Mouse (Mus musculus) lung, postnatal 4 days (tissue): ENCODE measurements at regions not wholly inside any gene's neighbourhood (a gene's known extent, or its start where the extent isn't known, plus 50 kb on each side); places are given as distances from the start of the nearest gene placed in this dataset.
A peak's percentile ranks its signal among the peaks of the same experiment; 100 is the strongest.

Experiments used
- DNase-seq, 2 experiments: peaks; one replicate each; pipeline ENCODE4 v3.0.0; 2021

DNA sequence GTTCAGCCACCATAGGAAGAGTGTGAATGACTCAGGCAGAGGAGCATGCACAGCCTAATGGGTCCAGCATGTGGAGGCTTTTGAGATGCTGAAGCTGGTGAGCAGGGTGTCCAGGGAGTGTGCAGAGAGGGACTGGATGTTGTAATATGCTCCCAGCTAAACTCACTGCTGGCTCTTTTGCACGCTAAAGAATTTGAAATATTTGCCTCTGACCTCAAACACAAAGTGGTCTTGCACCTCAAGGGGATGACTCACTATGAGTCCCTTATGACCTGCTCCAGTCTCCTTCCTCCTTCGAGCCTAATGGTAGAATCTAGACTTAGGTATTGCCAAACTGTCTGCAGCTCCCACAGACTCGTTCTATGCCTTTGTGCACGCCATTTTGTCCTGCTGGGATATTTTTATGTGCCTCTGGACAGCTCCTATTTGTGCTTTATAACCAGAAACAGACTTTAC is 55.0 kb upstream of the Slit3 start:
- no peak for DNase-seq

DNA sequence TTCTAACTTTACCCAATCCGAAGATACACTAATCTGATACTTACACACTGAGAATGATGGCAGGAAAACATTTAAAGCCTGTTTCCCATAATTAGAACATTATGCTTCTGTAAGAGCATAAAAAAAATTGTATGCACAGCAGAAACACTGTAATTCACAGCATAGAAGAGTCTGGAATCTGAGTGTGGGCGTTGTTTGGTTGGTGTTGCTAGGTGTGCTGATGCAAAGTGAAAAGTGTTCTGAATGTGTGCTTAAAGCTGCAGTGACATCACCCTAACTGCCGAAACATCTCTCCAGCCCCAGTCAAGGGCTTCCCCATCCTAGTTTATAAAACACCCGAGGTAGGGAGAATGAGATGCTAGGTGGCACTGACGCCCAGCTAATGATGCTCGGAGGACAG is 63.2 kb upstream of the Slit3 start:
- DNase-seq = no peak

DNA sequence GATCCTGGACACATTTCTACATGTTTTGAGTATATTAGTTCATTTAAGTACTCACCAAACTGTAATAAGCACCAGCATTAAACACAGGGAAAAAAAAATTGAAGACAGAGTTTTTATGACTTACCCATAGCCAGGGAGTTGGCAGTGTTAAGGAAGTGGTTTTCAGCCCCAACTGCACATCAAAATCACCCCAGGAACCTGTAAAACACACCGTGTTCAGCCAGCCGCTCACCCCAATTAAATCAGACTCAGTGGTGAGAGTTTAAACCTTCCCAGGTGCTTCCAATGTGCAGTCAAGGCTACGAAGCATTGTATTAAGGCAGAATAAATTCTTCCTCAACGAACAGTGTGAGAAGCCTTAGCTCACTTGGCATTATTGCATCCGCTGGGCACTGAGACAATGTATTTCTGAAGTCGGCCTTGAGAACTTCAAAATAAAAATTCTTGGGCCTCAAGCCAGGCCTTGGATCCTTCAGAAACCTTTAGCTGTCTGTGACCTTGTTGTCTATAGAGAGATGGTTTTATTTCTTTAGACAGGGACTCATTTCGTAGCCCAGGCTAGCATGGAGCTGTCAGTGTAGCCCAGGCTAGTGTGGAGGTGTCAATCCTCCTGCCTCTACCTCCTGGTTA is 65.4 kb upstream of the Slit3 start:
- peak in 1 of 2 experiments; percentile 6 for DNase-seq

DNA sequence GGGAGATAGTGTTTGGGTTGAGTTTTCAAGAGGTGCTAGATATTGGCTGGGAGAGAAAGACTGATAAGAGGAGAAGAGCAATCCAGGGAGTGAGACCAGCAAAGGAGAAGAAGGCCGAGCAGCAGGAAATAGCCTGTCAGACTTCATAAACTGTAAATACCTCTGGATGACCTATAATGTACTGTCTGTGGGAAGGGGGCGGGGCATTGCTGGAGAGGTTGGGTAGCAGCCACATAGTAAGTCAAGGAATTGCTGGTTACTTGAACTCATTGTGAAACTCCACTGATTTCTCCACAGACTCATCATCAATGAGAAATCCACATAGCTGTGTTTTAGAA is 67.4 kb upstream of the Slit3 start:
- DNase-seq = peak; percentile 46 to 79

DNA sequence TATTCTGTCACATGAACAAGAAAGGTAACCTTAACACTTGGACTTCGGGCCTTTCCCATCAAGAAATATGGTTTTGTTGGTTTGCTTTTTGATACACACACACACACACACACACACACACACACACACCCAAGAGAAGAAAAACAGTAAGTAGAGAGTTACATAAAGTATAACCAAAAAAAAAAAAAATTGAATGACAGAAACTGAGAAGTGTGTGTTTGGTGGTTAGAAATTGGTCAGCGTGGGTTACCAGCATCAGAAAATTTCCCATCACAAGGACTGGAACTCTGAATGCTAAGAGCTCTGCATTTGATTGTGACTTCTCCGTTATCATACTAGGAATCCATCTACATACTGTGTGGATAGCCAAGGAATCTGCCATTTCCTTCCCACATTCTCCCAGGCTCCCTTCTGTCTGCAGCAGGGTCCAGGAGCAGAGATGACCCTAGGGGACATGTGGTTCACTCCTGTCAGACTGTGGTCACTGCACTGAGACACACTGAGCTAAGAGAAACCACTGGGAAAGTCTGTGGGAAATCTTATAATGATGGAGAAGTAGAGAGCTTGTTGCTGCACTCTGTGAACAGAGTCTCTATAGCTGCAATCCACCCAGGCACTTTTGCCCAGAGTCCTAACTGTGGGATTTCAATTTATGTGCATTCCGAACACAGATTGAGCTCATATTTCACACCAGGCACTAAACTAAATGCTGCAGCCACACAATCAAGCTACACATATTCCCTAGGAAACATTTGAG is 68.0 kb upstream of the Slit3 start:
- peak in 1 of 2 experiments; percentile 6 for DNase-seq

DNA sequence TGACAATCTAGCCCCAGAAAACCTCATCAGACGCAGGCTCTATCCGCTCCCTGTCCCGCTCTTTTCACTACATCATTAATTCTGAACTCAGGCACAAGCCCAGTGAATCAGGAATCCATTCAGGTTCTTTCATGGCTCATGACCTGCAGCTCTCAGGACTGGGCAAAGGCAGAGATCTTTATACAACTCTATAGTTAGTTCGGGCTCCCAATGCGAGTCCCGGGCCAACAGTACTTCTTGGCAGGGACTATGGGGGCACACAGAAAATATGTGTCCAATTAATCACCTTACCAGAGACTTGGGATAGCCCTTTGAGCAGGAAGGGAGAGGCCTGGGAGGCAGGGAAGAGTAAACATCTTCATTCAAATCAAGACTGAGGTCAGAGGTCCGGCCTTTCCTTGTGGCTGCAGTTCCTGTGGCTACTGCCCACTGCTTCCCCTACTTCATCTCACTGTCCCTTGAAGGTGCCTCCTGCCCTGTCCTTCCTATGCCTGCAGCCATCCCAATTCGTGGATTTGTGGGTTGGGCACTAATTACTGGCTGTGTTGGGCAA is 71.3 kb upstream of the Slit3 start:
- peak; percentile 30 to 57 for DNase-seq

DNA sequence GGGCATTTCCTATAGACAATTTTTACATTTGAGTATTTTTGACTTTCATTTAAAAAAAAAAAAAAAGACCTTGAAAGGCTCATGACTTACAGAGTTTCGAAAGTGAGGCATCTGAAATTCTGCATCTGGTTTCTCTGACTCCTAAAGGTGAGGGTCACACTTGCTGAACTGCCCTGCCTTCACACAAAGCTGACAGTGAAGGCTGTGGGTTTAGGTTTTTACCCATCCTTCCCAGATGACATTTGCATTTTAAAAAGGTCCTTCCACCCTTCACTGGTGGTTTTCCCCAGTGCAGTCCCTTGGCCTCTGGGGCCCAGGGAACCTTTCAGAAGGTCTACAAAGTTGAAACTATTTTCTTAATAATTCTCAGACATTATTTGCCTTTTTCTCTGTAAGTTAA is 76.4 kb upstream of the Slit3 start:
- no peak for DNase-seq

DNA sequence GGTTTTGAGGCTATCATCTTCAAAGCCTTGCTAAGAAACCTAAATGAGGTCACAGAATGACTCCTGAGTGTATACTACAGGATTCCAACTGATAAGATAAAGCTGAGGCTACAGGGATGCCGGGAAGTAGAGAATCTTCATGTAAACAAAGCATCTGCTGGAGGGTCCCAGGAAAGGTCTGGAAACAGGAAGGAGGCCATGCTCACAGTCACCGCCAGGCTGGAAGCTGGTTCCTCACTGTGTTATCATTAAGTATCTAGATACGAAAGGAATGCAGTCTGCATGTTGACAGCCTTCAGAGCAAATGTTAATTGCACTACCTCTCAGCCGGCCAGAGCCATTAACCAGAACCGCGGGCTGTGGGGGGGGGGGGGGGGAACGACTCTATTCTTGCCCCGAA is 96.6 kb upstream of the Slit3 start:
- peak in 1 of 2 experiments; percentile 33 for DNase-seq

DNA sequence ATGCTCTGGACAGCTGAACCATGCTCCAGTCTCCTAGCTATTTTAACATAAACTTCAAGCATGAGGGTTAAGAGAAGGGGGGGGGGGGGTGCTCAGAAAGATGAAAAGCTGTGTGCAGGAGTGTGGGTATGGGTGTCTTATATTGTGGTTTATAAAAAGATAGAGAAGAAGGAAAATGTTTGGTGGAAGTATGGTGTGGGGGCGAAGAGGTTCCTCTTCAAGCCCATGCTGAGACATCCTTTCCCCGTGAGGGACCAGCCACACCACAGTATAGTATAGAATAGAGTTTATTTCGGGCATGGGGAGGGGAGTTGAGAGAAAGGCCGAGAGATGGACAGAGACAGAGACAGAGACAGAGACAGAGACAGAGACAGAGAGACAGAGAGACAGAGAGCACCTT is 97.2 kb upstream of the Slit3 start:
- DNase-seq = no peak

DNA sequence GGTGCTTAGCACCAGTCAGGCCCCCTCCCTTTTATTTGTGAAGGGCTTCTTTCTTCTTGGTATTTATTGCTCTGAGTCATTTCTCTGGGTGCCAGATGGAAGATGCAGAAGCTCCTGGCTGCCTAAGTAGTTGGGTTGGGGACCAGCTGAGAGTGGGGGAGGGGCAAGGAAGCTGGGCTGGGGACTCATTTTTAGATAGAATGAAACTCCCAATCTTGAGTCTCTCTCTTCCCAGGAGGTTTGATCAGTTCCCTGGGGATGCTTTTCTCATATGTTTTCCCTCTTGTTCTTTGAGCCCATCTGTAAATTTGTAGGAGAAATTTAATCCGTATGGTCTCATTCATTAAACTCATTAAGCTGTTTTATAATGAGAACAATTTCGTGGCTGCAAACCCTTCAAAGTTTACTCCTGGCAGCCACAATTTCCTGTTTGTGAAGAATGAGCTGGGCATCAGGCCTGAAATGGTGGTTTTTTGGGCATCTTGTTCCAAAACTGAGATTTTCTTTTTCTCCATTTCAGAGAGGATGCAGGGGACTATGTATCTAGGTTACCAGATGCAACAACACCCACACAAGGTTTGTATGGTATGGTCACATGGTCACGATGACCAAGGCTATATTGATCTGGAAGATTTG is 98.9 kb upstream of the Slit3 start:
- DNase-seq = no peak

DNA sequence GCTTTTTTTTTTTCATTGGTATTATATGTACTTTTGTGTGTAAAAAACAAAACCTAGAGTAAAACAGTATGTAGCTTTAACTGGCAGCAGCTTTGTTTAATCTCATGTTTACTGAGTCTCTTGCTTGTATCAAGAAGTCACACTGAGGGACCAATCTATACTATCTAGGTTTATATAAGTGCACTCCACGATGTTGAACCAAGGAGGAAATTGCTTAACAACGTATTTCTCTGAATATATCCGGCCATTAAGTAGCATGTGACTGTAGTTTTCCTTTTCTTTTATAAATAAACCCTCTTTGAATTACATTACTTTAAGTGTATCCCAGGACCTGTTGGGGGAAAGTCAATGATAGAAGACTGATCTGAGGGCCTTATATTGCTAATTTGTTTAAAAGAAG is 104.0 kb upstream of the Slit3 start:
- DNase-seq = no peak

DNA sequence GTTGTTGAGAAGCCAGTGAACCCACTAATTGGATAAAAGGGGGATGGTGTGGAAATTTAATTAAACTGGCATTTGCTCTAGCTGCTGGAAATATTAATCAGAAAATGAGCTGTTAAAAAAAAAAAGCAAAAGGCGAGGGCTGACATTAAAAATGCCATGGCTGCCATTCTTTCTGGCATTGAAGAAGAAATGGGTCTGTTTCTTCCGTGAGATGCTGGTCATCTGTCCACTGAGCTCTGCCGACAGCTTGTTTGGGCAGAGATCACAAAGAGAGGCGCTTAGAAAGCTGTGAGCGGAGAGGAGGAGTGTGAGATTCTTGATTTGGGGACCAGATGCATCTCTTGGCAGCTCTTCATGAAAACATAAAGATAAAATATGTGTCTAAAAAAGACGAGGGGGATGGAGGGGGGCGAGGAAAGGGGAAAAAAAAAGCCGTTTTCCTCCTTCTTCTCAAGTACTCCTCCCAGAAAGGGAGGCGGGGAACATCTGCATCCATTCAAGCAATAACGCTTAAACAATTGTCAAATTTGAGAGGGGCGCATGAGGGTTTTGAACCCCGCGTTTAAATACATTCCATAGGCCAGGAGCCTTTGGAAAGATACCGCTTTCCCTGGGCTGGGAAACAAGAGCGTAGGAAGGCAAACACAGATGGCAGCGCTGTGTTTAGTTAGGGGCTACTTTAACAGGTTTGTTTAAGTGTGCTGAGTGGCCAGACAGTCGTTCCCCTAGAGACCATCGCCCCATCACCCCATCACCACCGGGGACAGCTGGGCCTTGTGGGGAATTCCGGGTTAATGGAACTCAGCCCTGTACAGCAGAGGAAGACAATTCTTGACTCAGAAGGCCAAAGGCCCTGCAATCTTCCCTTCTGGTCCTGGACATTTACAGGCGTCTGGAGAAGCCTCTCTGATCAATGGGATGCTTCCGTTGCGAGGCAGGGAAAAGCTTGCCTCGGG is 109.2 kb upstream of the Slit3 start:
- peak in 1 of 2 experiments; percentile 31 for DNase-seq

DNA sequence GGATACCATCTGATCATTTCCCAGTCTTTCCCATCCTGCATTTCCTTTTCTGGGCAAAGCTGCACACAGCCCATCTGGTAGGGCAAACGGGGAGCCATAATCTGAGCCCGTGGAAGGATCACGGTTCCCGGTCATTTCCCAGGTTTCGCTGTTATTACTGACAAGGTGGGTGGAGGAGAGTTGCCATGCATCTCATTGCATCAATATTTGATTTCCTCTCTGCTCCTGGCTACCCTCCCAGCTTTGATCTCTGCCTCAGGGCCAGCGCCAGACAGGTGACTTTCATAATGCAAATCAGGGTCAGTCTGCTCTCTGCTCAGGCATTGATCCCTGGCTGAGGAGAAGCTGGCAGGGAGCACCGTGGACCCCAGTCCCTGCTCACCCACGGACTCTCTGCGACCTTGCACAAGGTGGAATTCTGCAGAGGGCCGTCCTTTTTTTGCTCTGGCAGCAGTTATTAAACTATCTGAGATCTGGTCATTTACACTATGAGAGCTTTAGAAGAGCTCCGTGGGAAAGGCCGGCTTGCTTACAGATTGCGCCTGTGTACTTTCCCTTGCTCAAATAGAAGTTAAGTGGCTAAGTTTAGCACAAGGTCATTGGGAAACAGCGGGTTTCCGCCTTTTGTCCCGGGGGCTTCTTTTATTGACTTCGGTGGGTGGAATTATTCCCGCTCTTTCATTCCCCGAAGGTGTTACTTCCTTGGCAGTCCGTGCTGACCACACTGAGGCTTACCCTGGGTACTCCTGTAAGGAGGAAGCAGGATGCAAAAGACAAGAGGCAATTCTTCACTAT is 114.1 kb upstream of the Slit3 start:
- peak; percentile 60 to 66 for DNase-seq

DNA sequence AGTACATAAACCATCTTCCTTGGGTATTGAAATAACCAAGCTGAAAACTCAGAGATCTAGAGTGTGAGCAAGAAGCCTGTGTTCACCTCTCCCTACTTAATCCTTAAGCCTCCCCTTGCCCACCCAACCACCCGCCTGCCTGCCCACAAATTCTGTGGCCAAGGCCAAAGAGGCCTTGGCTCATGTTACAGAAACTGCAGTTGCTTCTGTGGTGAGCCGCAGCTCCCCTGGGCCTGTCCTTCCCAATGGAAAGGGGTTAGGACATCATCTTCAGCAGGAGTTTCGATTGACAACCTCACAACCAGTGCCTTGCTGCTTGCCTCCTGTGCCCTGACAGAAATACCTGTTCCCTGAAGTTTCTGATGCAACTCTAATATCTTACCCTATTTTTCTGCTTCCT is 115.9 kb upstream of the Slit3 start:
- no peak for DNase-seq

DNA sequence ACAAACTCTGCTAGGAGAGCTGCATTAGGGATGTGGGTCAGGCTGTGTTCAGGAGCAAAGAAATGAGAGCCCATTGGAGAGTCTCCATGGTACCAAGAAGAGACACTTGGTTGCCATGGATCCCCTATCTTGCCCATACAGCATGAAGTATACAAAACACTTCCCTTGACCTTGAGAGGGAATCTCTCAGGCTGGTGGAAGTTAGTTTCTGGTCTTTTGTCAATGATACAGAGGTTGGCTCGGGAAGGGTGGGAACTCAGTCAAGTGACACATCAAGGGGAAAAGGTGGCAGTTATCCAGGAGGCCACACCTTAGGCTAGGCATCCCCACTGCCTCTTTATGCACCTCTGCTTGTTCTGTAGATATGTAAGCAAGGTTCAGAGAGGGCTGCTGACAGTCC is 116.6 kb upstream of the Slit3 start:
- DNase-seq = no peak

DNA sequence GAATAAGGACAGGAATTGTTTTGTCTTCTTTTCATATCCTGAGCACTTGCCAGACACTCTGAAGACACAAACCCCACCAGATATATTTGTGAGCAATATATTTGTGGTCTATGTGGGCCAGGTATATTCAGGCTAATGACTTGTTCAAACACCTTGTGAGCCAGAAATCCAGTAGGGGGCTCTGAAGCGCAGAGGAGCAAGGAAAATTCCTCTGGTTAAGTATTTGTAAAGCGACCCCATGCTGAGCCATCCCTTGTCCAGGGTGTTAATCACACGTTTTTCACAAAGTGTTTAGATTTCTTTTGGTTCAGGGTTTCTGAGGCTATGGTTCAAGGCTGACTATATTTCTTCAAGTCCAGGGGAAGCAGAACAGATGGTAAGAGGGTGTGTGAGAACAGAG is 117.1 kb upstream of the Slit3 start:
- DNase-seq = no peak

DNA sequence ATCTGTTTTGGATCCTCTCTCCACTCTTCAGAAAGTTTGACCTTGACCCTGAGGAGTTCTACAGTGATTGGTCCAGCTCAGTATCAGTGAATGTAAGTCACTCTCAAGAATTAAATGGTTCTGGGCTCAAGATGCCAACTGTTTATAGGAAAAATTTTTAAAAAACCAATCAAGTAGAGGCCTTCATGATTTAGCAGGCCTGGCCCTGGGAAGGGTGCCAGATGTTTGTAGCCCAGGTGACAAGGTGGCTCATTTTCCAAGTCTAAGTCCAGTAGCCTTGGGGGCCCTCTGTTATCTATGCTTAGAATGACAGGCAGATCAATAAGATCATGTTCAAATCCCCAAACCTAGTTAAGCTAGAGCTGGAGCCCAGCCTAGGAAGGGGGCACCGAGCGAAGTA is 123.1 kb upstream of the Slit3 start:
- DNase-seq = no peak

DNA sequence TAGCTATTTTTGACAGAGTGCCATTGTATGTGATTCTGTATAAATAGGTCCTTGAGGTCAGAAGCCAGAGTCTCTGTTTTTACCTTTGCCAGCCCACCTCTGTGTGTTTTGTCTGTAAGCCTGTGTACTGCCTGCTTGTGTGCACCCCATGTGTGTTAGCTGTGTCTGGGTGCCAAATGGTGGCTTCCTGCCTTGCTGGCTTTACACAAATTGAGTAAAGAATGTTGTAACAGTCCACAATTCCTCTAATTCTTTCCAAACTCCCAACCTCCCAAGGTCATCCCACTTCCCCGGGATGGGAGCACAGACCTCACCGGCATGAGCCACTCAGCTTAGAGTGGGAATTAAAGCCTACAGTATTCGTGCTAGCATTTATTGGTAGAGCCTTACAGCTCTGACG is 125.5 kb upstream of the Slit3 start:
- DNase-seq = no peak

DNA sequence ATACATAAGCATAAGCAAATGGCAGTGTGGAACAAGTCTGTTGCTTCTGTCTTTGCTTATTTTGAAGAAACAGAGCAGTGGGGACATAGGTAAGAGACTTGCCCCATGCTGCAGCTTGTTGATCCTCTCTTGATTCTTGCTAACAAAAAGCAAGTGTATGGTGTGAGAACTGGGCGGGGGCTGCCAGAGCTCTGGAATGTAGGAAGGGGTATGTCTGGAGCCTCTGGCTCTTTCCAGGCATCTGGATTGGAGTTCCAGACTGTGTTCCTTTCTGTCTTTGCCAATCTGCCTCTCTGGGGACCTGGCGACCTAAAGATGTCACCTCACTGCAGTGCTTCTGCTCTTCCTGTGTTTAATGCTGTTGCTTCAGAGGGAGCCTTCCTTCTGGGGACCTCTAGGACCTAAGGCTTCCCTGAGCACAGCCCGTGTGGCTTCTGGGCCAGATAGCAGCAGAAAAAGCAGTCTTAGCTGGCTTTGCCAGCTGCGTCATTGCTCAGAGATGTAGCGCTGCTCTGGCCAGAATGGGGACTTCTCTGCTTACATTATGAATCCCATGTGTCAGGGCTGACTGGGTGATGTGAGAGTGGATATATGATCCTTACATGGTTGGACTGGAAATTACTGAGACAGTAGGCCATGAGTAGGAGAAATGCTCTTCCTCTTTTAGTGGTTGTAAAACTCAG is 138.1 kb upstream of the Slit3 start:
- DNase-seq = peak; percentile 51 to 71

DNA sequence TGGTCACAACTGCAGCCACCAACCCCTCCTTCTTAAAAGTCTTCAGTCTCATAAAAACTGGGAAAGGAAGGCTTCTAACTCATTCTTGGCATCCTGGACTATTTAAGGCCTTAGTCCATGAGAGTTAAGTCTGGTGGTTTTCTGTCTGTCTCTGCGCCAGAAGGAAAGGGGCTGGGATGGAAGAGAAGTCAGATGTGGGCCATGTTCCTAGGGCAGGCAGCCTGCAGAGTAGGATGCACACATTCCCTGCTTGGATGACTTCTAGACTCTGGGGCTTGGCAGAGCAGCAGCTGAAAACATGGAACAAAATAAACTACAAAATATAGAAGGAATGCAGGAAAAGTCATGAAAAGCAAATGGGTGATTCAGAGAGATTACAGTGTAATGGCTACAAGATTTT is 140.8 kb upstream of the Slit3 start:
- DNase-seq = peak in 1 of 2 experiments; percentile 53

DNA sequence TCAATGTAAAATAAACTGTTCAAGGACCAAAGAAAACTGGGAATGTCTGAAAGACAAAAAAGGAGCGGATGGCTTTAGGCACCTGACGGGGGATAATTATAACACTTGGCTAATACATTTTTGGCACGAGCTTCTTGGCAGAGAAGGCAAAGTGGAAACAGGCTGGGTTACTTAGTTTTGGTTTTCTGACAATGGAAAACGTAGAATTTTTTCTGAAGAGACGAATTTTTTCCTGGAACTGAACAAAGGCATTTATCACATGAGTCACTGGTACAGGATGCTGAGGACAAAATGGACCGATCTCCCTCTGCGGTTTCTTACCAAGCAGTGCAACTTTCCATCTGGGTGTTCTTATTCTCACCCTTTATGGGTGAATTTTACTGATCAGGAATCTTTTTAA is 143.2 kb upstream of the Slit3 start:
- DNase-seq = no peak
